Mouse (Mus musculus) erythroblast, embryonic 14.5 days (primary cell): Measurements from ENCODE around the gene Catip.

Experiments used
- GATA1 ChIP-seq: IDR thresholded peaks from 2 replicates; pipeline ENCODE4 v1.6.1; 2012; ENCODE audit warnings: low read length, inconsistent platforms, mixed read lengths
- TAL1 ChIP-seq: IDR thresholded peaks from 3 replicates; pipeline ENCODE4 v1.6.1; 2012; ENCODE audit warnings: low read length, inconsistent platforms, mixed read lengths

DNA sequence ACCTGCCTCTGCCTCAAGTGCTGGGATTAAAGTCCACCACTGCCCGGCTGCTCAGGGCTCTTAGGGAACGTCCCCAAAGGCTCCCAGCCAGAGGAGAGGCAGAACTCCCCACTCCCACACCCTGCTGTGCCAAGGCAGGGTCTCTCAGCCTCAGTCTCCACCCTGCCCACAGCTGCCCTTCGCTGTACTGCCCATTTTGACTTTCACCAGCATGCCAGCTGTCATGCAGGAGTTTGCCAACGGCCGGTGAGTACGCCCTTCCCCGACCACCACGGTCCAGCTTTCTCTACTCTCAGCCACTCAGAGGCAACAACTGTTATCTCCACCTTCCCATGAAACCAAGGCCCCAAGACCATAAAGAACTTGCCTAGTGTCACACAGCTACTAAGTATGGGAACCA lies 22.6 kb downstream of the Catip start:
- no peak for TF ChIP-seq GATA1
- TF ChIP-seq TAL1: no peak
